ENCODE assay signal across 8 mouse cellular contexts in the genomic region with DNA sequence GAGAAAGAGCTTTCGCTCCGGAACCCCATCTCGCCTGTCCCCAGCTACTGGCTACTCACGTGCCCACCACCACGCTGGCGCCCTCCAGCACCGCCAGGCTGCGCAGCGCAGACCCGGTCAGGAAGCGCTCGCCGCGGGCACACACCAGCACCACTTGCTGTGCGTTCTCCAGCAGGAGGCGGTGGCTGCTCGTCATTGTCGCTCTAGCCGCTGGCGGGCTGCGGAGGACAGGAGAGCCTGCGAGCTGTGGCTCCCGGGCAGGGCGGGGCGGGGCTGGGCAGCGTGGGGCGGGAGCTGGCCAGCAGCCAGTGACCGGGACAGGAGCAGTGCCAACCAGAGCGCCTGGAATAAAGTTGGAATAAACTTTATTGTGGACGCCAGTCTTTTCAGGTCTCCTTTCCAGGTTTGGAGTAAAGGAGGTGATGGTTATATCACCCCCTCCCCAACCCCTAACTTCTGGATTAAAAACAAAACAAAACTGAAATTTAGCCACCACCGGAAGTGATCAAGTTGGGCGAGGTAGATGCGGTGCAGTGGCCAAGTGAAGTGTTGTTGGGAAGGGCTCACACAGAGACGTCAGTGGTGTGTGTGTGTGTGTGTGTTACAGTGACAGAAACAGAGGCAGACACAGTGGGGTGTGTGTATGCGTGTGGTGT. TPM values are rescaled to one million over a fixed set of nuclear protein-coding genes. Genes with fewer than 3 reads are reported as not detected.
A peak's percentile ranks its signal among the peaks of the same experiment; 100 is the strongest.
DNase-seq lines count a peak whose midpoint lies in the region; ATAC-seq and TF ChIP-seq lines count a peak whose summit lies in the region.

A gene (minus strand): TSS at position 259 of the 656 bp plus-strand sequence.

- peaks cover 6% of the 10 kb centered on the region; the same call in 1 of the 2 replicates for H3K4me1 ChIP-seq in forebrain, embryonic 16.5 days (replicated peaks; ENCODE audit: control insufficient read depth, insufficient read depth, low read length)
- peaks cover 6% of the 10 kb centered on the region for H3K4me1 ChIP-seq in lung, embryonic 16.5 days (replicated peaks; ENCODE audit: control insufficient read depth, insufficient read depth, low read length)

- H3K27ac ChIP-seq in forebrain, embryonic 16.5 days (ENCODE audit: low read length) = no peak within 1 kb of the TSS
- H3K27ac ChIP-seq in layer of hippocampus, adult 2 months = no peak within 1 kb of the TSS
- peak within 1 kb of the TSS; percentile 41 for H3K27ac ChIP-seq in lung, embryonic 16.5 days (ENCODE audit: low read length)

- WGBS in forebrain, embryonic 16.5 days = 3% methylated on average over 35 of the region's 35 CpGs
- 2% methylated on average over 35 of the region's 35 CpGs for WGBS in lung, embryonic 16.5 days

- H3K36me3 ChIP-seq in forebrain, embryonic 16.5 days (ENCODE audit: control insufficient read depth, insufficient read depth) = no peaks in the 10 kb centered on the region
- H3K36me3 ChIP-seq in lung, embryonic 16.5 days (ENCODE audit: control insufficient read depth, insufficient read depth, low read length) = no peaks in the 10 kb centered on the region

- peak; percentile 77 for TF ChIP-seq CTCF in layer of hippocampus, adult 2 months (conservative IDR thresholded peaks at IDR 0.05)

- H3K4me3 ChIP-seq in forebrain, embryonic 16.5 days (replicated peaks; ENCODE audit: low read length) = peak within 1 kb of the TSS; percentile 32
- H3K4me3 ChIP-seq in layer of hippocampus, adult 2 months = peak within 1 kb of the TSS; percentile 49
- H3K4me3 ChIP-seq in lung, embryonic 16.5 days (ENCODE audit: low read length) = peak within 1 kb of the TSS; percentile 50

- intact Hi-C loops in heart, postnatal 36 days (cut with DNase I) = loop anchor here (10.0 kb wide), 1 partner anchor 475 kb away; no protein-coding TSS in a partner anchor

- H3K4me2 ChIP-seq in forebrain, embryonic 16.5 days (ENCODE audit: low read length) = peak within 1 kb of the TSS; percentile 63
- H3K4me2 ChIP-seq in lung, embryonic 16.5 days (ENCODE audit: low read depth, low read length) = peak within 1 kb of the TSS; percentile 82

- peak; percentile 96 for ATAC-seq in forebrain, embryonic 16.5 days
- ATAC-seq in lung, embryonic 16.5 days (ENCODE audit: low read depth) = peak; percentile 97

- no peaks in the 10 kb centered on the region for H3K9me3 ChIP-seq in forebrain, embryonic 16.5 days (ENCODE audit: control insufficient read depth, low read length)
- H3K9me3 ChIP-seq in lung, embryonic 16.5 days (ENCODE audit: control insufficient read depth, low read length) = no peaks in the 10 kb centered on the region

- DNase-seq in ES-CJ7 (ENCODE audit: low read depth, low spot score) = peak; percentile 68
- peak; percentile 62 for DNase-seq in cerebellum, adult 18-20 months
- DNase-seq in heart, postnatal 36 days = peak; percentile 75 to 78
- peak; percentile 39 to 53 for DNase-seq in layer of hippocampus, adult 2 months (ENCODE audit: low spot score in 2 of 2)
- peak; percentile 83 for DNase-seq in ovary, adult 18-20 months (ENCODE audit: low spot score)
- DNase-seq in thymus, postnatal 0 days (ENCODE audit: low spot score) = peak; percentile 83

- peak within 1 kb of the TSS; percentile 51; the same call in 1 of the 2 replicates for H3K9ac ChIP-seq in forebrain, embryonic 16.5 days (replicated peaks; ENCODE audit: low read depth, low read length)
- peak within 1 kb of the TSS; percentile 49 for H3K9ac ChIP-seq in lung, embryonic 16.5 days (ENCODE audit: low read length)

- no peaks in the 10 kb centered on the region for H3K27me3 ChIP-seq in forebrain, embryonic 16.5 days (replicated peaks; ENCODE audit: control insufficient read depth, insufficient read depth, low read length)
- H3K27me3 ChIP-seq in lung, embryonic 16.5 days (ENCODE audit: control insufficient read depth, insufficient read depth, low read depth, low read length) = peaks cover 5% of the 10 kb centered on the region; the same call in 1 of the 2 replicates

RNA-seq across cellular contexts. Expression of the gene that starts here (rescaled TPM):
- polyA plus RNA-seq in forebrain, embryonic 16.5 days (2015; fragmentation: Nextera tagmentation; extraction: Ambion mirVana) = 0.10 and 0.16 TPM in 2 replicates
- not detected for total RNA-seq in heart, postnatal 36 days (2021)
- under 1 TPM; 0.28 to 0.37 TPM for total RNA-seq in layer of hippocampus, adult 2 months (2021)
- polyA plus RNA-seq in lung, embryonic 16.5 days (2015; fragmentation: Nextera tagmentation; extraction: Ambion mirVana) = 0.24 and 0.39 TPM in 2 replicates
- 0.30 and 0.34 TPM in 2 replicates for polyA plus RNA-seq in thymus, postnatal 0 days (2015; fragmentation: Nextera tagmentation; extraction: Ambion mirVana)

Comparison
In these comparisons a context has a peak if more than half of its experiments do, and no peak if none do; other contexts are left out.
1. Peak in ATAC-seq, H3K4me3 ChIP-seq, H3K9ac ChIP-seq and H3K4me2 ChIP-seq in forebrain, embryonic 16.5 days; RNA of the gene not detected or under 1 TPM.
2. Peak in DNase-seq in heart, postnatal 36 days; RNA of the gene not detected or under 1 TPM.
3. Peak in DNase-seq and H3K4me3 ChIP-seq in layer of hippocampus, adult 2 months; RNA of the gene not detected or under 1 TPM.
4. Peak in ATAC-seq, H3K4me3 ChIP-seq, H3K27ac ChIP-seq, H3K9ac ChIP-seq and H3K4me2 ChIP-seq in lung, embryonic 16.5 days; RNA of the gene not detected or under 1 TPM.
5. Peak in DNase-seq in thymus, postnatal 0 days; RNA of the gene not detected or under 1 TPM.